Mouse (Mus musculus) stomach, embryonic 14.5 days (tissue): ENCODE measurements around the gene Cntnap1. TPM values are rescaled to one million over a fixed set of nuclear protein-coding genes. Genes with fewer than 3 reads are reported as not detected.
"Not testable (repeated sequence)": the region's sequence is repeated elsewhere in the genome, so short reads cannot be mapped to it uniquely, and the experiment has no call there.

Experiments used
- ATAC-seq: fragments of 200-750 bp; cut with Nextera tagmentation; 2 replicates; pipeline ENCODE4 v1.8.0; 2017; ENCODE audit warnings: low read depth, moderate TSS enrichment; ENCODE audit not compliant: insufficient number of reproducible peaks, insufficient read depth, low FRiP score
- H3K27ac ChIP-seq: fragments of 300-500 bp; sonication (generic); 2 replicates; pipeline ENCODE4 v1.5.1; 2014; ENCODE audit warnings: mild to moderate bottlenecking, low read length, moderate library complexity, mixed read lengths
- H3K27me3 ChIP-seq: fragments of 300-500 bp; sonication (generic); 2 replicates; pipeline ENCODE4 v1.6.1; 2014; ENCODE audit warnings: low read length, control low read depth, mixed read lengths; ENCODE audit not compliant: control insufficient read depth, insufficient read depth
- H3K36me3 ChIP-seq: fragments of 300-500 bp; sonication (generic); 2 replicates; pipeline ENCODE4 v1.6.1; 2014; ENCODE audit warnings: mild to moderate bottlenecking, control low read depth, low read length, moderate library complexity, mixed read lengths; ENCODE audit not compliant: control insufficient read depth, insufficient read depth
- H3K4me1 ChIP-seq: fragments of 300-500 bp; sonication (generic); 2 replicates; pipeline ENCODE4 v1.6.1; 2014; ENCODE audit warnings: low read length, control low read depth, mixed read lengths; ENCODE audit not compliant: control insufficient read depth, insufficient read depth
- H3K4me2 ChIP-seq: fragments of 300-500 bp; sonication (generic); replicated peaks from 2 replicates; pipeline ENCODE4 v1.6.1; 2014; ENCODE audit warnings: low read depth, low read length, control low read depth
- H3K4me3 ChIP-seq: fragments of 300-500 bp; sonication (generic); 2 replicates; pipeline ENCODE4 v1.5.1; 2014; ENCODE audit warnings: low read depth, low read length, control low read depth
- H3K9ac ChIP-seq: fragments of 300-500 bp; sonication (generic); replicated peaks from 2 replicates; pipeline ENCODE4 v1.6.1; 2014; ENCODE audit warnings: low read depth, mild to moderate bottlenecking, control low read depth, low read length, moderate library complexity, mixed read lengths
- H3K9me3 ChIP-seq: fragments of 300-500 bp; sonication (generic); 2 replicates; pipeline ENCODE4 v1.6.1; 2016; ENCODE audit warnings: low read depth, low read length, control low read depth; ENCODE audit not compliant: control insufficient read depth
- WGBS: fragments of 180-500 bp; shearing (Covaris S2); extraction: QIAGEN DNeasy Blood & Tissue Kit; methylation state at CpG from one replicate; pipeline ENCODE4 v1.1.7; 2014; 5-methylcytosine and 5-hydroxymethylcytosine counted together
- polyA plus RNA-seq: library from polyadenylated mRNA; unstranded; fragments of >200 nt; fragmentation: Nextera tagmentation; extraction: Ambion mirVana; gene quantifications from 2 replicates; pipeline ENCODE4 v1.2.1, GENCODE M21; 2014

The Cntnap1 gene
- polyA plus RNA-seq, 1 experiment from 2014 or later: 2.2 TPM

DNA sequence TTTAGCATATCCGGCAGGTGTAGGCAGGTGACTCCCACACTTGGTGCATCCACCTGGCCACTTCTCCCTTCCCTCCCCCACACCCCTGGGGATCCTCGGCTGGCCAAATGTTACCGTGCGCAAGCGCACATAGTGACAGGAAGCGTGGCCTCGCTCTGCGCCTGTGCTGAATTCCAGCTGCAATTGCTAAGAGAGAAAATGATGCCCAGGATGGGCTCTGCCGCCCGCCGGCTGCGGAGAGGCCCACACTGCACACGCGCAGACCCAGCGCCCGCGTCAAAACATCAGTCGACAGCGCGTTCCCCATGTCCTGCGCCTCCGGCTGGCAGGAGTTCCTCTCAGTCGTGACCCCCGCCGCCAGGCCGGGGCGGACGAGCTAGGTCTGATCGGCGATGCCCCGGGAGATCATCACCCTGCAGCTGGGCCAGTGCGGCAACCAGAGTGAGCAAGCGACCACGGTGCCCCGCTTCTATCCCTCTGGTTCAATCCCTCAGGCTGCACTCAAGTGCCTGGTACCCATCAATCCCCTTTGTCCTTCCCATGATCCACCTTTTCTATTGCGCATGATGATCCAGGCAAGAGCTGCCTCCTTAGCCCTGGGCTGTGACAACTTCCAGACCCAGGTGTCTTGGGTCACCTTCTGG is 14.5 kb upstream of the Cntnap1 start, which contains the start of gene Tubg2:
TSS of gene Tubg2 (plus strand) at position 180 of the 644 bp plus-strand sequence.
- no peaks in the 10 kb centered on the region for H3K9me3 ChIP-seq
- peak within 1 kb of the TSS; percentile 30 for H3K4me3 ChIP-seq
- peak within 1 kb of the TSS; percentile 25 for H3K9ac ChIP-seq
- H3K4me2 ChIP-seq: peak within 1 kb of the TSS; percentile 58
- 2% methylated on average over 36 of the region's 36 CpGs for WGBS
- H3K27me3 ChIP-seq: no peaks in the 10 kb centered on the region
- H3K4me1 ChIP-seq: peaks cover 9% of the 10 kb centered on the region
- no peaks in the 10 kb centered on the region for H3K36me3 ChIP-seq
- H3K27ac ChIP-seq: no peak within 1 kb of the TSS; the same call in 1 of the 2 replicates
- ATAC-seq: peak; percentile 70; the same call in 1 of the 2 replicates

DNA sequence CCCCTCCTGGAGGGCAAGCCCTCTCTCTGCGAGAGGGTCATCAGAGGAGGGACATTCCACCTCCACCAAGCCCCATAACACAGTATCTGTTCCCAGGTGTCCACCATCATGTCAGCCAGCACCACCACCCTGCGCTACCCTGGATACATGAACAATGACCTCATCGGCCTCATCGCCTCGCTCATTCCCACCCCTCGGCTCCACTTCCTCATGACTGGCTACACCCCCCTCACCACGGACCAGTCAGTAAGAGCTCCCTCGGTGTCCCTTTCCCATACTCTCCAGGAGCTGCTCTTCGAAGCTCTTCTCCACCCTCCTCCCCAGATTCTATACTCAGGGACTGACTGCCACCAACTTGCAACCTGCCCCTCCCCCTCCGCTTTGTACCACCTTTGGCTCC is 10.2 kb upstream of the Cntnap1 start:
- not testable (repeated sequence) for H3K9me3 ChIP-seq, H3K4me2 ChIP-seq, ATAC-seq, H3K27ac ChIP-seq, H3K9ac ChIP-seq, H3K4me3 ChIP-seq, H3K27me3 ChIP-seq
- Histone ChIP-seq H3K36me3 (peaks cover 32% of the 10 kb centered on the region), H3K4me1 (peaks cover 21% of the 10 kb centered on the region)
- WGBS: 80% methylated on average over 8 of the region's 10 CpGs

DNA sequence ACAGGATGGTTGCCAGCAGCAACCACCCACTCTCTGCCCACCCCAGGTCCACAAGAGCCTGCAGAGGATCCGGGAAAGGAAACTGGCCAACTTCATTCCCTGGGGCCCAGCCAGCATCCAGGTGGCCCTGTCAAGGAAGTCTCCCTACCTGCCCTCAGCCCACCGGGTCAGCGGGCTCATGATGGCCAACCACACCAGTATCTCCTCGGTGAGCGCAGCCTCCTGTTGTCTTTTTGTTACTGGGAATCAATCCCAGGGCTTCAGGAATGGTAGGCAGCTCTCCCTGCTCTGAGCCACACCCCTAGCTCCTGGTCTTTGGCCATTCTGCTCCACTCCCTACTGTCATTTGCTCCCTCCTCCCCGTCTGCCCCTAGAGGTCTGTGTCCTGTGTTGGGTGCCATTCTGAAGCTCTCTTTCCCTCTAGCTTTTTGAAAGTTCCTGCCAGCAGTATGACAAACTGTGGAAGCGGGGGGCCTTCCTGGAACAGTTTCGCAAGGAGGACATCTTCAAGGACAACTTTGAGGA is 9.3 kb upstream of the Cntnap1 start:
- WGBS: 84% methylated on average over 7 of the region's 8 CpGs
- not testable (repeated sequence) for H3K9me3 ChIP-seq, ATAC-seq, H3K27ac ChIP-seq, H3K4me3 ChIP-seq, H3K27me3 ChIP-seq, H3K9ac ChIP-seq, H3K4me2 ChIP-seq
- Histone ChIP-seq H3K4me1 (peaks cover 14% of the 10 kb centered on the region; the same call in 1 of the 2 replicates), H3K36me3 (peaks cover 38% of the 10 kb centered on the region)

DNA sequence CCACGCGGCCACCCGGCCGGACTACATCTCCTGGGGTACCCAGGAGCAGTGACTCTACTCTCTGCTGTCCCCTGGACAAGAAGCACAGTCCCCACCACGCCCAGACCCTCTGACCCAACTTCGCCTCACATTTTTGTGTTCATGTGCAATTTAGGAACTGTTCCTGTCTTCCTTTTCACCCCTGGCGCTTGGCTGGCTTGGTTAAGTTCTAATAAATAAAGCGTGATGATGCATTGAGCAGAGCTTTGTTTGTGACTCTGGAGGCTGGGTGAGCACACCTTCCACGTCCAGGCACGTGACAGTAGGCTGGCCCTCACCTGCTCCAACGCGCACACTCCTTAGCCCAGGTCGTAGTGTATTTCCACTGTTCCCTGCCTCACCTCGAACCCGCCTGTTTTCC is 8.8 kb upstream of the Cntnap1 start:
- Histone ChIP-seq H3K9ac (no peak overlapping the region), H3K27me3 (peaks cover 3% of the 10 kb centered on the region; the same call in 1 of the 2 replicates), H3K4me1 (peaks cover 14% of the 10 kb centered on the region; the same call in 1 of the 2 replicates), H3K9me3 (no peaks in the 10 kb centered on the region), H3K27ac (no peak overlapping the region), H3K36me3 (peaks cover 43% of the 10 kb centered on the region), H3K4me3 (no peak overlapping the region), H3K4me2 (no peak overlapping the region)
- no peak for ATAC-seq
- 88% methylated on average over 15 of the region's 15 CpGs for WGBS

DNA sequence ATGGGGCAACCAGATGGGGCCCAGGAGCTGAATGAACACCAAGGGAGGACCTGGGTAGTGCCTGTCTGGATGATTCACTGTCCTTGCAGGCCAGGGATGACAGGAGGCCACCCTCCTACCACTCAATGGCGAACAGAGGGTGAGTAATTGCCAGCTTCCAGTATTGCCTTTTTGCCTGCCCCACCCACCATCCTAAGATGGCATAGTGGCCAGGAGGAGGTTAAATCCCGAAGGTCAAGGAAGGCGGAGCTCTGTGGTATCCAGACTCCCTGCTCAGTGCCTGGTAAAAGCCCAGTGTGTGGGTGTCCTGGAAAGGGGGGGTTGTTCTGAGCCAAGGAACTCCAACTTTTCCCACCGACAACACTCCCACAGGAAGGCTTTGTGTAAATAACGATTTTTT is 8.0 kb upstream of the Cntnap1 start:
- H3K27ac ChIP-seq: no peak overlapping the region
- peaks cover 14% of the 10 kb centered on the region; the same call in 1 of the 2 replicates for H3K4me1 ChIP-seq
- peaks cover 6% of the 10 kb centered on the region; the same call in 1 of the 2 replicates for H3K27me3 ChIP-seq
- peaks cover 50% of the 10 kb centered on the region for H3K36me3 ChIP-seq
- 57% methylated on average over 5 of the region's 5 CpGs for WGBS
- no peaks in the 10 kb centered on the region for H3K9me3 ChIP-seq
- no peak overlapping the region for H3K4me2 ChIP-seq
- no peak overlapping the region for H3K9ac ChIP-seq
- no peak overlapping the region for H3K4me3 ChIP-seq
- ATAC-seq: no peak

DNA sequence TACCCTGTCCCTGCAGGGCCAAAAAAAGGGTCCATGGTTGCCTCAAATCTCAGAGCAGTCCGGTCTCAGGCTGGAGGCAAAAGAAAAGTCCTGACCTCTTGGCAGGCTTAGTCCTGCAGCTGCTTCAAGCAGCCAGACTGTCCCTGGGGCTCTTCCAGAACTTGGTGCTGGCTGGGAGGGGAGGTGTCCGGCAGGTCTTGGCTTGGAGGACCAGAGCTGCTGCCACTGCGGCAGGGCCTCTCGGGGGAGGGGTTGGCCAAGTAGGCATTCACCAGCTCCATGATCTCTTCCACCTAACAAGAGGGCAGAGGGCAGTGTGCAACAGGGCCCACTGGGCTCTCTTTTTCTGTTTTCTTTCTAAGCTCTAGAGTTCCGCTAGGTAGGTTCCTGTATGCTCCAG is 7.6 kb upstream of the Cntnap1 start:
- no peak overlapping the region for H3K4me3 ChIP-seq
- H3K9ac ChIP-seq: no peak overlapping the region
- H3K9me3 ChIP-seq: no peaks in the 10 kb centered on the region
- WGBS: 67% methylated on average over 5 of the region's 5 CpGs
- no peak for ATAC-seq
- H3K36me3 ChIP-seq: peaks cover 55% of the 10 kb centered on the region
- no peak overlapping the region for H3K4me2 ChIP-seq
- H3K4me1 ChIP-seq: peaks cover 14% of the 10 kb centered on the region; the same call in 1 of the 2 replicates
- no peak overlapping the region for H3K27ac ChIP-seq
- H3K27me3 ChIP-seq: peaks cover 10% of the 10 kb centered on the region; the same call in 1 of the 2 replicates

DNA sequence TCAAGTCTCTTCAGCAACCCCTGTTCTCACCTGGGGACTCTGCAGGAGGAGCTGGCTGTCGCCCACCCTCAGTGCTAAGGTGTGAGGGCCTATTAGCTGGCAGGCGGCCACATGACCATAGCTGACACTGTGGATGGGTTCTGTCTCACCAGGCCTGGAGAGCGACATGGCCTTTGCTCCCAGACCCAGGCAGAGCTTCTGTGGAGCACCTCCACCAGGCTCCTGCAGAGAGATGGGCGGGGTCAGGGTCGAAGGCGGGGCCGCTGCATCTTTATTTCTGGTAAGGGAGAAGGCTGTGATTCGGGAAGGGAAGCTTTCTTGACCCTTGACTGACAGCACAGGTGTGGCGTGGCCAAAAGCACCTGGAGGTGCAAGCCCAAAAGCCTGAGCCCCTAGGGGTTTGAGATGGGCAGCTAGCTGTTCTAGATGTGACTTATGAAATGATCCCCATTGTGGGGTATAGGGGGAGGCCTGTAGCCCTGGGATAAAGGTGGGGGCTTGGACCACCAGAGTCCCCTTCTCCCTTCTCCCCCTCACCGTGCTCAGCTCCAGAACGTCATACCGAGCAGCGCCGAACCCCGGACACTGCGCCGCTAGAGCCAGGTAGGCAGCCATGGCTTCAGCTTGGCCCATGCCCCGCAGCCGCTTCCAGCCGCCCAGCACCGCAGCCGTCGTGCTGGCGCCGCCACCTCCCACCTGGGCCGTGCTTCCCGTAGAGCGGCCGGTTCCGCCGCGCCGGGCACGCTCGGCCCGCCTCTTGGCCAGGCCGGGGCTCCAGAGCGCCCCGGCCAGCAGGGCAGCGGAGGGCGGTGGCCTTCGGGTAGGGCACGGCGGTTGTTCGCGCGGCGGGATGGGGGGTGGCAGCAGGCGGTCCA is 6.6 kb upstream of the Cntnap1 start:
- no peak overlapping the region for H3K27ac ChIP-seq
- peaks cover 10% of the 10 kb centered on the region; the same call in 1 of the 2 replicates for H3K27me3 ChIP-seq
- WGBS: 33% methylated on average over 48 of the region's 49 CpGs
- peaks cover 16% of the 10 kb centered on the region; the same call in 1 of the 2 replicates for H3K4me1 ChIP-seq
- ATAC-seq: no peak
- H3K4me3 ChIP-seq: peak overlapping the region; percentile 10
- H3K9me3 ChIP-seq: no peaks in the 10 kb centered on the region
- H3K9ac ChIP-seq: no peak overlapping the region
- H3K36me3 ChIP-seq: peaks cover 62% of the 10 kb centered on the region
- peak overlapping the region; percentile 25 for H3K4me2 ChIP-seq

DNA sequence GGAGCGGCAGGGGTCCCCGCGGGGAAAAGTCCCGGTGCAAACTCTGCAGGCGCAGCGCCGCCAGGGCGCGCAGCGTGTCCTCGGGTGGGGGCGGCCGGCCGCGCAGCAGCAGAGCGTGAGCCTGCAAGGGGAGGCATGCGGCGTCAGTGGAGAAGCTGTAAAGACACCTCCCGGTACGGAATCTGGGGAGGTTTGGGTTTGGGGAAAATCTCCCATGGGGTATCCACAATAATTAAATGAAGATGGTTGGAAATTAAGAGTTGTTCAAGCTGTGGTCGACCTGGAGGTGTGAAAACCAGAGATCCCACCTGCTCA is 6.0 kb upstream of the Cntnap1 start:
- Histone ChIP-seq H3K4me3 (peak overlapping the region; percentile 10), H3K27me3 (peaks cover 10% of the 10 kb centered on the region; the same call in 1 of the 2 replicates), H3K36me3 (peaks cover 62% of the 10 kb centered on the region), H3K27ac (no peak overlapping the region), H3K4me1 (peaks cover 22% of the 10 kb centered on the region; the same call in 1 of the 2 replicates), H3K4me2 (peak overlapping the region; percentile 25), H3K9ac (no peak overlapping the region), H3K9me3 (no peaks in the 10 kb centered on the region)
- 30% methylated on average over 21 of the region's 21 CpGs for WGBS
- no peak for ATAC-seq
